Mouse (Mus musculus) neural tube, embryonic 14.5 days (tissue): ENCODE measurements around the gene Psmd6. TPM values are rescaled to one million over a fixed set of nuclear protein-coding genes. Genes with fewer than 3 reads are reported as not detected.

Source experiments
- ATAC-seq: fragments of 200-750 bp; cut with Nextera tagmentation; 2 replicates; pipeline ENCODE4 v1.8.0; 2017; ENCODE audit warnings: low read depth, mild to moderate bottlenecking, moderate TSS enrichment, moderate library complexity
- H3K27ac ChIP-seq: fragments of 300-500 bp; sonication (generic); 2 replicates; pipeline ENCODE4 v1.5.1; 2014; ENCODE audit warnings: low read depth, mild to moderate bottlenecking, control low read depth, low read length, moderate library complexity, mixed read lengths
- H3K27me3 ChIP-seq: fragments of 300-500 bp; sonication (generic); 2 replicates; pipeline ENCODE4 v1.6.1; 2014; ENCODE audit warnings: low read length; ENCODE audit not compliant: control insufficient read depth, insufficient read depth
- H3K36me3 ChIP-seq: fragments of 300-500 bp; sonication (generic); 2 replicates; pipeline ENCODE4 v1.6.1; 2014; ENCODE audit warnings: low read length, mixed read lengths; ENCODE audit not compliant: control insufficient read depth, insufficient read depth
- H3K4me1 ChIP-seq: fragments of 300-500 bp; sonication (generic); 2 replicates; pipeline ENCODE4 v1.6.1; 2014; ENCODE audit warnings: low read length; ENCODE audit not compliant: control insufficient read depth, insufficient read depth
- H3K4me2 ChIP-seq: fragments of 300-500 bp; sonication (generic); 2 replicates; pipeline ENCODE4 v1.6.1; 2014; ENCODE audit warnings: mild to moderate bottlenecking, low read depth, low read length, control low read depth
- H3K4me3 ChIP-seq: fragments of 300-500 bp; sonication (generic); 2 replicates; pipeline ENCODE4 v1.5.1; 2014; ENCODE audit warnings: low read depth, low read length, control low read depth, mixed read lengths
- H3K9ac ChIP-seq: fragments of 300-500 bp; sonication (generic); replicated peaks from 2 replicates; pipeline ENCODE4 v1.6.1; 2014; ENCODE audit warnings: low read depth, mild to moderate bottlenecking, control low read depth, low read length, mixed read lengths
- H3K9me3 ChIP-seq: fragments of 300-500 bp; sonication (generic); 2 replicates; pipeline ENCODE4 v1.6.1; 2016; ENCODE audit warnings: low read length; ENCODE audit not compliant: control insufficient read depth
- WGBS: fragments of 180-500 bp; shearing (Covaris S2); extraction: QIAGEN DNeasy Blood & Tissue Kit; methylation state at CpG from one replicate; pipeline ENCODE4 v1.1.7; 2014; 5-methylcytosine and 5-hydroxymethylcytosine counted together
- polyA plus RNA-seq: library from polyadenylated mRNA; unstranded; fragments of >200 nt; fragmentation: Nextera tagmentation; extraction: Ambion mirVana; gene quantifications from 2 replicates; pipeline ENCODE4 v1.2.1, GENCODE M21; 2014

Gene Psmd6
- 243 and 260 TPM in 2 replicates for polyA plus RNA-seq

DNA sequence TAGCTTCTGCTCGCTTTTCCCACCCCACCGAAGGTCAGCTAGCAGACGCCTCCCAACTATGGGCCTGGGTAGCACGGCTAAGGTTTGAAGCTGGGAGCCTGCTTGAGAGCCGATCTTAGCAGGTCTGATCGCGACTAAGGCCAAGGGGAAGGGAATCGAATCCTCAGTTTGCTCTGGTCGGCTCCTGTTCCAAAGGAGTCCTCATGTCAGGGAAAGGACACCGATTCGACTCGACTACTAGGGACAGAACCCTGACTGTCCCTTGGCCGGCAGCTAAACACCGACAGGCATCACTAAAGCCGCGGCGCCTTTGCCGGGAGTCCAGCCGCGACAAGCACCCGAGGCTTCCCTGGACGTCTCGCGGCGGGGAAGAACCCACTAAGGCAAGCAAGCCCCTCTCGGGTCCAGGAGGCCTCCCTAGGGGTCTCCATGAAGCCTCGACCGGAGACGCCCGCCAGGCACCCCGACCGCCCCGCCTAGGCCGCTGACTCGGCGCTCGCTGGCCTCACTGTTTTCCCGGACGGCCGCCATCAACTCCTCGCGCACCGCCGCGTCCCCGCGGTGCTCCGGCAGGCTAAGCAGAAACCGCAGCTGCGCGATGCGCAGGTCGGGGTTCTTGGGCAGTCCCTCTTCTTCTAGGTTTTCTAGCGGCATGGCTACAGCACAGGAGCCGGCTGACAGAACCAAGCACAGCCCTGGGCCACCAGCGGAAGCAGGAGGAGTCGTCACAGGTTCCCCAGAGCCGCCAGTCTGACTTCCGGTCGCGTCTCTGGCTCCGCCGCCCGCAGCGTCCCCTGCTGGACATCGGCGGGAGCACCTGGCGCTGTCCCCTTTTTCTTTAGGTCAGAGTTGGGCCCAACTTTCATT is at the start of gene Psmd6:
Gene Psmd6 (minus strand): TSS at position 755 of the 867 bp plus-strand sequence.
- no peaks in the 10 kb centered on the region for H3K9me3 ChIP-seq
- peak within 1 kb of the TSS; percentile 75 for H3K4me2 ChIP-seq
- peak; percentile 99 for ATAC-seq
- peaks cover 15% of the 10 kb centered on the region for H3K4me1 ChIP-seq
- H3K36me3 ChIP-seq = peaks cover 26% of the 10 kb centered on the region
- H3K9ac ChIP-seq = peak within 1 kb of the TSS; percentile 92
- no peaks in the 10 kb centered on the region for H3K27me3 ChIP-seq
- peak within 1 kb of the TSS; percentile 77 for H3K27ac ChIP-seq
- peak within 1 kb of the TSS; percentile 97 for H3K4me3 ChIP-seq
- under 1% methylated on average over 68 of the region's 68 CpGs for WGBS

DNA sequence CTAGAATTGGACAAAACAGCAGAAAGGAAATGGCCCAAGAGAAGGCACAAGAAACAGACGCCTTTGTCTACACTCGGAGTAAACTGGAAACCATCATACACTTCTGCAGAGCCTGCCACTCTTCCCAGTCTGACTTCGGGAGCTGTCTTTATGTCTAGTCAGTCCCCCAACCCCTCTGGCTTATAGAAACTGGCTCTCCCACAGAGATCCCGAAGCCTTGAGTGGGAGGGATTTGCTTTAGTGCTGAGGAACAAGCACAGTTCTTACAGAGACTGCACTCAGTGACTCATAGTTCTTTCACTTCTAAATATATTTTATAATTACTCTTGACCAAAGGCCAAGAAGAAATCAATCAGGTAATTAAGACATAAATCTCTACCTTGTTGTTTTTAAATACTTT is 10.1 kb downstream of the Psmd6 start:
- 90% methylated on average over 4 of the region's 4 CpGs for WGBS
- Histone ChIP-seq H3K4me1 (no peaks in the 10 kb centered on the region), H3K36me3 (peaks cover 36% of the 10 kb centered on the region), H3K27me3 (no peaks in the 10 kb centered on the region), H3K9me3 (no peaks in the 10 kb centered on the region), H3K9ac (no peak overlapping the region), H3K4me2 (no peak overlapping the region), H3K4me3 (no peak overlapping the region), H3K27ac (no peak overlapping the region)
- no peak for ATAC-seq

DNA sequence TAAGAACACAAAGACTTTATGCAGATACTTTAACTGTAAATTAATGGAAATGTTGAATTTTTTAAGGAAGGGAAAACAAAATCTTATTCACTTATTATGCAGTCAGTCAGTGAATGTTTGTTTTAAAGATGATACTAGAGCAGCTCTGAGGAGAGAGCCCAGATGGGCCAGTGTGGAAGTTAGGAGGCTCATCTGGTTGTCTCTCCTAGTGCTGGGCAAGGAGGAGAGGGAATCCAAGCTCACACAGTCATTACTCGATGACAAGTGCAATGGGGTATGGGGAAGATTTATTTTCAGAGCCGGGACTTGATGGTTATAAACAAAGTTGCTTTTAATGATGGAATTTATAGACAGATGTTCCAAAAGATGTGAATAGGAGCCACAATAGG is 15.9 kb downstream of the Psmd6 start:
- WGBS = 48% methylated on average over 2 of the region's 2 CpGs
- Histone ChIP-seq H3K4me1 (no peaks in the 10 kb centered on the region), H3K9ac (no peak overlapping the region), H3K9me3 (no peaks in the 10 kb centered on the region), H3K4me2 (no peak overlapping the region), H3K27me3 (no peaks in the 10 kb centered on the region), H3K4me3 (no peak overlapping the region), H3K27ac (no peak overlapping the region), H3K36me3 (peaks cover 20% of the 10 kb centered on the region)
- no peak for ATAC-seq

DNA sequence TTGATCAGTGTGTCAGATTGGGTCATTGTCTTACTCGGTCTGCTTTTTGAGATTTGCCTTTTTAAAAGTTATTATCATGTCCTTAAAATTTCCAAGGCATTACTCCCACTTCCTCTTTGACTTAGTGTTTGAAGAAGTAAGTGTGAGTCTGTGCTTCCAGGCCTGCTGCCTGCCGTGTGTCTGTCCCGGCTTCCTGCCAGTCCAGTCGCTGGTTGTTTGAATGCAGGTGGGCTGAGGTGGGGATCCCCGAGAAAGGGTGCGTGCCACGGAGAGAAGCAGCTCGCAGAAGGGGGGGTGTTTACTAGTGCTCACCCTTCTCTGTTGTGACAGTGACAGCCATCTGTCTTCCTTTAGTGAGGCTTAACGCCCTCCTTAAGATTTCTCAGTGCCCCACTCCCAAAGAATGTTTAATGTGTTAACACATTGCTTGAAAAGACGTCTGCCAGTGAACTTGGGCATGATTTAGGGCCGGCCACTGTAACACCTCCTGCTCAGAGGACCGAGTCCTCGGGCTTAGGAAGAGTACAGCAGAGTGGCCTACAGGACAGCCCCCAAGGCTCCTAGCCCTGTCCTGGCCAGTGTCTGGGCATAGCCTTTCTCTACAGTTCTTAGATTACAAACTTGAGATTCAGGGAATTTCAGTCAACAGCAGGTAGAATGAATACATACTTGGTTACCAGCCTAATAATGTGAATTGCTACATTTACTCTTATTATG is 16.4 kb downstream of the Psmd6 start:
- Histone ChIP-seq H3K4me3 (no peak overlapping the region), H3K9ac (no peak overlapping the region), H3K27me3 (no peaks in the 10 kb centered on the region), H3K36me3 (peaks cover 20% of the 10 kb centered on the region), H3K4me1 (no peaks in the 10 kb centered on the region), H3K27ac (no peak overlapping the region), H3K4me2 (no peak overlapping the region), H3K9me3 (no peaks in the 10 kb centered on the region)
- ATAC-seq = no peak
- 50% methylated on average over 13 of the region's 13 CpGs for WGBS

DNA sequence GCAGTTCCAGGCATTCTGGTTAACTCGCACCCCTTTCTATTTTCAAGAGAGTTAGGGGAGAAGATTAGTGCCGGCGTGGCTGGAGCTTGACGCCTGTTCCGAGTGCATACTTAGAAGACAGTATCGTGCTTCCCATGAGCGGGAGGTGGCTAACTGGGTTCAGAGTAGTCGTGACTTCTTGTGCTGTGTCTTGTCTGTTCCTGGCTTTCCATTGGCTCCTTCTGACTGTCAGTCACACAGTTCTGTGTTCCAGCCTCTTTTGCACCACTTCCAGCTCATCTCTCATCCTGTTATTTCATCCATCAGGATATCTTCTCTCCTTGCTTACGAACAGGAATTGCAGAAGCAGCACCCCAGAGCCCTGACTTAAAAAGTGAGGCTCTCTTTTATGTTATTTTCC is 19.5 kb downstream of the Psmd6 start:
- Histone ChIP-seq H3K4me3 (no peak overlapping the region), H3K36me3 (peaks cover 20% of the 10 kb centered on the region), H3K4me1 (no peaks in the 10 kb centered on the region), H3K9me3 (no peaks in the 10 kb centered on the region), H3K27ac (no peak overlapping the region), H3K4me2 (no peak overlapping the region), H3K9ac (no peak overlapping the region), H3K27me3 (no peaks in the 10 kb centered on the region)
- ATAC-seq = no peak
- 94% methylated on average over 9 of the region's 9 CpGs for WGBS

DNA sequence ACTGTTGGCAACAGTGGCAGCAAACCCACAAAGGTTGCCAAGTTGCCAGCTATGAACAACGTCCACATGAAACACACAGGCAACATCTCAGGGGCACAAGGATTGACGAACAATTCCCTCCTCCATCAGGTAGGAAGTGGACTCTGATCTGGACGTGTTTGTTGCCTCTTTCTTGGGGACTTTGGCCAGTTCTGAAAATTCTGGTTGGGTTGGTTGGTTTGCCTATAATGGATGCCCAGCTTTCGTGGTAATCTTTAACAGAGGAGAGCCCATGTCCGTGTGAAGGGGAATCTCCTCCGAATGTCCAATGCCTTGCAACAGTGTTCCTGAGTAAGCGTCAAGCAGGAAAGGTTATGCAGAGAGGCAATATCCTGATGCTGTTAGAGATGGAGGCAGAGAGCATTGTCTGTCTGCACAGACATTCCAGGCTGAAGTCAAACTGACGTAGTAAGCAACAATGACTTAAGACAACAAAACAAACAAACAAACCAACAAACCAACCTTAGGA is 20.0 kb downstream of the Psmd6 start:
- Histone ChIP-seq H3K27ac (no peak overlapping the region), H3K4me1 (no peaks in the 10 kb centered on the region), H3K27me3 (no peaks in the 10 kb centered on the region), H3K4me2 (no peak overlapping the region), H3K36me3 (peaks cover 24% of the 10 kb centered on the region), H3K9me3 (no peaks in the 10 kb centered on the region), H3K9ac (no peak overlapping the region), H3K4me3 (no peak overlapping the region)
- ATAC-seq = no peak
- 94% methylated on average over 8 of the region's 8 CpGs for WGBS

DNA sequence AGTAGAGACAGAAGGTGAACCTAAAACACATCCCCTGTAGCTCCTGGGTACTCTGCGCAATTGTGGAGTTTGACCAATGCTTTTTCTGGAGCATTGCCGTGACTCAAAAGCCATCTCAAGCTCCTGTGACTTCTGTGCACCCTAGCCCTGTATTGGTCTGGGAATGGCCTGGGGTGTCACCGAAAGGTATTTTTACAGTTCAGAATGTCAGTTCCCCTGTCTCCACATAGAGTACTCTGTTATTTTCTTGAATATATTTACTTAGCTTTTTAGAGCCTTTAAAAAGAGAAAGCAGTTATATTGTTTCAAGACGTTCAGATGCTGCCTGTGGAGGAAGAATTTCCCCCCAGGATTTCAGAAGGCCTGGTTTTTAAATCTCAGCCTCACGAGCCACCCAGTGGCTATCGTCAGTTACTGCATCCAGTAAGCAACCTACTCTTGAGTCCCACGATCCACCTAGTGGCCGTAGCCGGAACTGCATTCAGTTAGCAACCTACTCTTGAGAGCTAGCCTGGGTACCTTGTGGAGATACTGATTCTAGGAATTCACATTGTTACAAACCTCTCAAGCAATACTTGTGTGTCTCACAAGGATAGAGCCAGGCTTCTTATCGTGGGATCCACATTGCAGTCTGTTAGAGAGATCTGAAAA is 22.3 kb downstream of the Psmd6 start:
- ATAC-seq = peak; percentile 82
- no peak overlapping the region for H3K4me2 ChIP-seq
- H3K9me3 ChIP-seq = no peaks in the 10 kb centered on the region
- H3K27ac ChIP-seq = no peak overlapping the region
- H3K27me3 ChIP-seq = no peaks in the 10 kb centered on the region
- no peak overlapping the region for H3K4me3 ChIP-seq
- H3K36me3 ChIP-seq = peaks cover 23% of the 10 kb centered on the region
- no peak overlapping the region for H3K9ac ChIP-seq
- 30% methylated on average over 10 of the region's 10 CpGs for WGBS
- H3K4me1 ChIP-seq = no peaks in the 10 kb centered on the region

DNA sequence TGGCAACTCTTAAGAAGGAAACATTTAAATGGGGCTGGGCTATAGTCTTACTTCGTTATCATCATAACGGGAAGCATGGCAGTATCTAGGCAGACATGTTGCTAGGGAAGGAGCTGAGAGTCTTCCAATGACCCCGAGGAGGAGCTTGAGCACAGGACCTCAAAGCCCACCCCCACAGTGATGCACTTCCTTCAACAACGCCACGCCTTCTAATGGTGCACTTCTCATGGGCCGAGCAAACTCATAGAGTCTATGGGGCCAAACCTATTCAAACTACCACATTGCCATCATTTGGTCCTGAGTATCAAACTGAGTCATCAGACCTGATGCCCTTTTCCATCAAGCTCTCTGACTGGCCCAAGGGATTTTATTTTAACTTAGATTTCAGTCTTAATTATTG is 30.2 kb downstream of the Psmd6 start:
- Histone ChIP-seq H3K4me2 (no peak overlapping the region), H3K27me3 (no peaks in the 10 kb centered on the region), H3K36me3 (0 out of 2 replicates have a peak, but pooled peaks cover 8% of the 10 kb centered on the region), H3K9me3 (no peaks in the 10 kb centered on the region), H3K4me1 (no peaks in the 10 kb centered on the region), H3K27ac (no peak overlapping the region), H3K4me3 (no peak overlapping the region), H3K9ac (no peak overlapping the region)
- no peak for ATAC-seq
- WGBS = 97% methylated on average over 6 of the region's 6 CpGs
